Mouse (Mus musculus): ENCODE data around the gene Cpe. TPM values are rescaled to one million over a fixed set of nuclear protein-coding genes. Genes with fewer than 3 reads are reported as not detected.

Cpe gene
- polyA plus RNA-seq, 1 experiment from 2014 or later, result 81.6 TPM

GRCm38 (mm10) chr8:64711544-64711943 is 18.7 kb upstream of the Cpe start:
- 50% methylated on average over 1 of the region's 1 CpGs for WGBS
- Histone ChIP-seq H3K4me1 (no peaks in the 10 kb centered on the region), H3K9me3 (no peaks in the 10 kb centered on the region), H3K27me3 (replicated peaks; ENCODE audit: low read depth, poor library complexity, severe bottlenecking) (no peaks in the 10 kb centered on the region), H3K27ac (replicated peaks) (no peak overlapping the region), H3K36me3 (replicated peaks) (peaks cover 14% of the 10 kb centered on the region), H3K4me3 (no peak overlapping the region)
- DNase-seq (ENCODE audit: low spot score), result no peak

- Histone ChIP-seq H3K27me3 (replicated peaks; ENCODE audit: low read depth, poor library complexity, severe bottlenecking) (no peaks in the 10 kb centered on the region), H3K36me3 (replicated peaks) (no peaks in the 10 kb centered on the region)
- DNase-seq (ENCODE audit: low spot score), result no peak
Measured at GRCm38 (mm10) chr8:64707481-64707880, 14.6 kb upstream of the Cpe start.

GRCm38 (mm10) chr8:64703191-64703590 is 10.3 kb upstream of the Cpe start:
- no peaks in the 10 kb centered on the region for H3K27me3 ChIP-seq (replicated peaks; ENCODE audit: low read depth, poor library complexity, severe bottlenecking)
- H3K27ac ChIP-seq (replicated peaks), result no peak overlapping the region
- DNase-seq (ENCODE audit: low spot score), result no peak
- WGBS, result 85% methylated on average over 1 of the region's 1 CpGs
- no peak overlapping the region for H3K4me3 ChIP-seq
- H3K36me3 ChIP-seq (replicated peaks), result no peaks in the 10 kb centered on the region
- no peaks in the 10 kb centered on the region for H3K4me1 ChIP-seq
- H3K9me3 ChIP-seq, result no peaks in the 10 kb centered on the region

More at GRCm38 (mm10) chr8:64707481-64707880, 14.6 kb upstream of the Cpe start:
- no peaks in the 10 kb centered on the region for H3K9me3 ChIP-seq
- H3K27ac ChIP-seq (replicated peaks), result no peak overlapping the region
- no peaks in the 10 kb centered on the region for H3K4me1 ChIP-seq
- H3K4me3 ChIP-seq, result no peak overlapping the region

GRCm38 (mm10) chr8:64691591-64692401 is 1.1 kb downstream of the Cpe start:
- DNase-seq (ENCODE audit: low spot score), result peak; percentile 13
- Histone ChIP-seq H3K36me3 (replicated peaks) (no peaks in the 10 kb centered on the region), H3K4me1 (peaks cover 10% of the 10 kb centered on the region), H3K27ac (replicated peaks) (peak overlapping the region; percentile 94), H3K4me3 (peak overlapping the region; percentile 70), H3K27me3 (replicated peaks; ENCODE audit: low read depth, poor library complexity, severe bottlenecking) (peaks cover 19% of the 10 kb centered on the region), H3K9me3 (no peaks in the 10 kb centered on the region)
- 9% methylated on average over 16 of the region's 16 CpGs for WGBS

GRCm38 (mm10) chr8:64690845-64691244 is 2.0 kb downstream of the Cpe start:
- Histone ChIP-seq H3K27me3 (replicated peaks; ENCODE audit: low read depth, poor library complexity, severe bottlenecking) (peaks cover 19% of the 10 kb centered on the region), H3K9me3 (no peaks in the 10 kb centered on the region), H3K36me3 (replicated peaks) (no peaks in the 10 kb centered on the region), H3K4me1 (peaks cover 10% of the 10 kb centered on the region), H3K4me3 (no peak overlapping the region), H3K27ac (replicated peaks) (no peak overlapping the region)
- DNase-seq (ENCODE audit: low spot score), result no peak
- WGBS, result 90% methylated on average over 6 of the region's 6 CpGs

- Histone ChIP-seq H3K27me3 (replicated peaks; ENCODE audit: low read depth, poor library complexity, severe bottlenecking) (peaks cover 19% of the 10 kb centered on the region), H3K36me3 (replicated peaks) (no peaks in the 10 kb centered on the region), H3K27ac (replicated peaks) (no peak overlapping the region), H3K4me1 (peaks cover 10% of the 10 kb centered on the region), H3K4me3 (no peak overlapping the region), H3K9me3 (no peaks in the 10 kb centered on the region)
- DNase-seq (ENCODE audit: low spot score), result no peak
- 82% methylated on average over 6 of the region's 6 CpGs for WGBS
Measured at GRCm38 (mm10) chr8:64690306-64690705, 2.5 kb downstream of the Cpe start.

GRCm38 (mm10) chr8:64688741-64689140 is 4.1 kb downstream of the Cpe start:
- 83% methylated on average over 4 of the region's 4 CpGs for WGBS
- H3K27me3 ChIP-seq (replicated peaks; ENCODE audit: low read depth, poor library complexity, severe bottlenecking), result peaks cover 6% of the 10 kb centered on the region
- DNase-seq (ENCODE audit: low spot score), result no peak
- no peak overlapping the region for H3K4me3 ChIP-seq
- peaks cover 10% of the 10 kb centered on the region for H3K4me1 ChIP-seq
- no peaks in the 10 kb centered on the region for H3K36me3 ChIP-seq (replicated peaks)
- no peak overlapping the region for H3K27ac ChIP-seq (replicated peaks)
- no peaks in the 10 kb centered on the region for H3K9me3 ChIP-seq

- 85% methylated on average over 3 of the region's 3 CpGs for WGBS
- Histone ChIP-seq H3K36me3 (replicated peaks) (no peaks in the 10 kb centered on the region), H3K4me1 (peaks cover 9% of the 10 kb centered on the region), H3K27me3 (replicated peaks; ENCODE audit: low read depth, poor library complexity, severe bottlenecking) (peaks cover under 1% of the 10 kb centered on the region; the same call in 1 of the 2 replicates), H3K9me3 (no peaks in the 10 kb centered on the region), H3K27ac (replicated peaks) (no peak overlapping the region), H3K4me3 (no peak overlapping the region)
- no peak for DNase-seq (ENCODE audit: low spot score)
Measured at GRCm38 (mm10) chr8:64688161-64688560, 4.7 kb downstream of the Cpe start.

- H3K27me3 ChIP-seq (replicated peaks; ENCODE audit: low read depth, poor library complexity, severe bottlenecking), result no peaks in the 10 kb centered on the region
- 63% methylated on average over 3 of the region's 3 CpGs for WGBS
- no peaks in the 10 kb centered on the region for H3K4me1 ChIP-seq
- no peak overlapping the region for H3K4me3 ChIP-seq
- no peaks in the 10 kb centered on the region for H3K9me3 ChIP-seq
- H3K27ac ChIP-seq (replicated peaks), result no peak overlapping the region
- no peaks in the 10 kb centered on the region for H3K36me3 ChIP-seq (replicated peaks)
- no peak for DNase-seq (ENCODE audit: low spot score)
Measured at GRCm38 (mm10) chr8:64682501-64682900, 10.4 kb downstream of the Cpe start.

- Histone ChIP-seq H3K4me1 (no peaks in the 10 kb centered on the region), H3K27ac (replicated peaks) (no peak overlapping the region), H3K27me3 (replicated peaks; ENCODE audit: low read depth, poor library complexity, severe bottlenecking) (no peaks in the 10 kb centered on the region), H3K9me3 (no peaks in the 10 kb centered on the region), H3K4me3 (no peak overlapping the region), H3K36me3 (replicated peaks) (no peaks in the 10 kb centered on the region)
- 75% methylated on average over 2 of the region's 2 CpGs for WGBS
- DNase-seq (ENCODE audit: low spot score), result no peak
Measured at GRCm38 (mm10) chr8:64676381-64676780, 16.5 kb downstream of the Cpe start.

GRCm38 (mm10) chr8:64674951-64675585 is 17.8 kb downstream of the Cpe start:
- H3K4me1 ChIP-seq, result no peaks in the 10 kb centered on the region
- H3K4me3 ChIP-seq, result no peak overlapping the region
- 83% methylated on average over 8 of the region's 8 CpGs for WGBS
- H3K27ac ChIP-seq (replicated peaks), result no peak overlapping the region
- H3K27me3 ChIP-seq (replicated peaks; ENCODE audit: low read depth, poor library complexity, severe bottlenecking), result no peaks in the 10 kb centered on the region
- DNase-seq (ENCODE audit: low spot score), result no peak
- H3K9me3 ChIP-seq, result no peaks in the 10 kb centered on the region
- no peaks in the 10 kb centered on the region for H3K36me3 ChIP-seq (replicated peaks)

- WGBS, result 61% methylated on average over 2 of the region's 2 CpGs
- no peak overlapping the region for H3K27ac ChIP-seq (replicated peaks)
- no peak for DNase-seq (ENCODE audit: low spot score)
- H3K36me3 ChIP-seq (replicated peaks), result no peaks in the 10 kb centered on the region
- H3K9me3 ChIP-seq, result no peaks in the 10 kb centered on the region
- H3K27me3 ChIP-seq (replicated peaks; ENCODE audit: low read depth, poor library complexity, severe bottlenecking), result no peaks in the 10 kb centered on the region
- H3K4me1 ChIP-seq, result no peaks in the 10 kb centered on the region
- H3K4me3 ChIP-seq, result no peak overlapping the region
Measured at GRCm38 (mm10) chr8:64672920-64673319, 19.9 kb downstream of the Cpe start.

GRCm38 (mm10) chr8:64671937-64672336 is 20.9 kb downstream of the Cpe start:
- H3K27ac ChIP-seq (replicated peaks), result no peak overlapping the region
- no peak overlapping the region for H3K4me3 ChIP-seq
- H3K9me3 ChIP-seq, result no peaks in the 10 kb centered on the region
- DNase-seq (ENCODE audit: low spot score), result no peak
- no peaks in the 10 kb centered on the region for H3K27me3 ChIP-seq (replicated peaks; ENCODE audit: low read depth, poor library complexity, severe bottlenecking)
- H3K4me1 ChIP-seq, result no peaks in the 10 kb centered on the region
- no peaks in the 10 kb centered on the region for H3K36me3 ChIP-seq (replicated peaks)
- 58% methylated on average over 1 of the region's 1 CpGs for WGBS

All from embryonic facial prominence, embryonic 10.5 days (tissue).